Mouse (Mus musculus): ENCODE measurements around the gene Dtymk. TPM values are rescaled to one million over a fixed set of nuclear protein-coding genes. Genes with fewer than 3 reads are reported as not detected.
A peak's percentile ranks its signal among the peaks of the same experiment; 100 is the strongest.
"Not testable (repeated sequence)": the region's sequence is repeated elsewhere in the genome, so short reads cannot be mapped to it uniquely, and the experiment has no call there.

Dtymk gene
- polyA plus RNA-seq (2015; fragmentation: Nextera tagmentation; extraction: Ambion mirVana), result 135 and 146 TPM in 2 replicates

GRCm38 (mm10) chr1:93801741-93802238, at the start of gene Dtymk:
Gene Dtymk (minus strand): TSS chr1:93801934.
- peak within 1 kb of the TSS; percentile 60 for H3K9ac ChIP-seq
- H3K27ac ChIP-seq, result peak within 1 kb of the TSS; percentile 78
- ATAC-seq (replicated peaks), result peak; percentile 56
- H3K4me3 ChIP-seq, result peak within 1 kb of the TSS; percentile 81
- peaks cover 35% of the 10 kb centered on the region for H3K4me1 ChIP-seq
- peak within 1 kb of the TSS; percentile 66 for H3K4me2 ChIP-seq
- no peaks in the 10 kb centered on the region for H3K27me3 ChIP-seq (replicated peaks)
- no peaks in the 10 kb centered on the region for H3K9me3 ChIP-seq
- under 1% methylated on average over 42 of the region's 42 CpGs for WGBS
- peaks cover 7% of the 10 kb centered on the region; the same call in 1 of the 2 replicates for H3K36me3 ChIP-seq (replicated peaks)

- H3K9ac ChIP-seq; H3K27ac ChIP-seq; H3K9me3 ChIP-seq; H3K4me1 ChIP-seq; H3K4me3 ChIP-seq; H3K36me3 ChIP-seq (replicated peaks); H3K27me3 ChIP-seq (replicated peaks); H3K4me2 ChIP-seq: not testable (repeated sequence)
- ATAC-seq (replicated peaks), result peak; percentile 75
- WGBS, result 69% methylated on average over 2 of the region's 3 CpGs
These were observed 44.1 kb upstream of the Dtymk start for GRCm38 (mm10) chr1:93845766-93846366.

GRCm38 (mm10) chr1:93838569-93838968, 36.8 kb upstream of the Dtymk start:
- whole genome bisulfite sequencing, result 92% methylated on average over 8 of the region's 8 CpGs
- H3K4me2 ChIP-seq; ATAC-seq (replicated peaks); H3K27ac ChIP-seq; H3K27me3 ChIP-seq (replicated peaks); H3K4me3 ChIP-seq; H3K9ac ChIP-seq; H3K9me3 ChIP-seq; H3K4me1 ChIP-seq; H3K36me3 ChIP-seq (replicated peaks): not testable (repeated sequence)

GRCm38 (mm10) chr1:93837335-93837734, 35.6 kb upstream of the Dtymk start:
- Histone ChIP-seq H3K27me3 (replicated peaks) (no peaks in the 10 kb centered on the region), H3K36me3 (replicated peaks) (no peaks in the 10 kb centered on the region), H3K27ac (no peak overlapping the region), H3K9ac (no peak overlapping the region), H3K4me2 (no peak overlapping the region), H3K4me1 (no peaks in the 10 kb centered on the region), H3K9me3 (no peaks in the 10 kb centered on the region), H3K4me3 (no peak overlapping the region)
- 97% methylated on average over 8 of the region's 8 CpGs for WGBS
- ATAC-seq (replicated peaks), result no peak

- 94% methylated on average over 2 of the region's 2 CpGs for WGBS
These were observed 34.8 kb upstream of the Dtymk start for GRCm38 (mm10) chr1:93836532-93836913.

GRCm38 (mm10) chr1:93835876-93836531, 34.3 kb upstream of the Dtymk start:
- Histone ChIP-seq H3K27ac (no peak overlapping the region), H3K4me1 (no peaks in the 10 kb centered on the region), H3K4me3 (no peak overlapping the region), H3K4me2 (no peak overlapping the region), H3K9me3 (no peaks in the 10 kb centered on the region), H3K9ac (no peak overlapping the region), H3K27me3 (replicated peaks) (no peaks in the 10 kb centered on the region), H3K36me3 (replicated peaks) (no peaks in the 10 kb centered on the region)
- no peak for ATAC-seq (replicated peaks)
- 94% methylated on average over 6 of the region's 6 CpGs for whole genome bisulfite sequencing

More at GRCm38 (mm10) chr1:93836532-93836913, 34.8 kb upstream of the Dtymk start:
- no peak overlapping the region for H3K4me2 ChIP-seq
- no peaks in the 10 kb centered on the region for H3K27me3 ChIP-seq (replicated peaks)
- no peaks in the 10 kb centered on the region for H3K4me1 ChIP-seq
- no peaks in the 10 kb centered on the region for H3K36me3 ChIP-seq (replicated peaks)
- ATAC-seq (replicated peaks), result no peak
- no peak overlapping the region for H3K9ac ChIP-seq
- no peak overlapping the region for H3K27ac ChIP-seq
- H3K9me3 ChIP-seq, result no peaks in the 10 kb centered on the region
- no peak overlapping the region for H3K4me3 ChIP-seq

GRCm38 (mm10) chr1:93835211-93835610, 33.5 kb upstream of the Dtymk start:
- ATAC-seq (replicated peaks), result no peak; the same call in 1 of the 2 replicates
- Histone ChIP-seq H3K9me3 (no peaks in the 10 kb centered on the region), H3K4me2 (no peak overlapping the region), H3K27me3 (replicated peaks) (no peaks in the 10 kb centered on the region), H3K36me3 (replicated peaks) (no peaks in the 10 kb centered on the region), H3K9ac (no peak overlapping the region), H3K4me1 (no peaks in the 10 kb centered on the region), H3K4me3 (no peak overlapping the region), H3K27ac (no peak overlapping the region)
- WGBS, result 97% methylated on average over 4 of the region's 4 CpGs

- WGBS, result 90% methylated on average over 7 of the region's 7 CpGs
These were observed 33.0 kb upstream of the Dtymk start for GRCm38 (mm10) chr1:93834671-93835150.

GRCm38 (mm10) chr1:93832754-93833360, 31.1 kb upstream of the Dtymk start:
- H3K9ac ChIP-seq; H3K9me3 ChIP-seq; H3K4me2 ChIP-seq; ATAC-seq (replicated peaks); H3K4me1 ChIP-seq; H3K36me3 ChIP-seq (replicated peaks); H3K4me3 ChIP-seq; H3K27me3 ChIP-seq (replicated peaks); H3K27ac ChIP-seq: not testable (repeated sequence)
- 60% methylated on average over 4 of the region's 4 CpGs for WGBS

More at GRCm38 (mm10) chr1:93834671-93835150, 33.0 kb upstream of the Dtymk start:
- no peak overlapping the region for H3K4me3 ChIP-seq
- H3K9me3 ChIP-seq, result no peaks in the 10 kb centered on the region
- no peaks in the 10 kb centered on the region for H3K27me3 ChIP-seq (replicated peaks)
- no peak overlapping the region for H3K9ac ChIP-seq
- no peaks in the 10 kb centered on the region for H3K4me1 ChIP-seq
- H3K27ac ChIP-seq, result no peak overlapping the region
- no peak overlapping the region for H3K4me2 ChIP-seq
- ATAC-seq (replicated peaks), result no peak
- H3K36me3 ChIP-seq (replicated peaks), result no peaks in the 10 kb centered on the region

GRCm38 (mm10) chr1:93826540-93826835, 24.8 kb upstream of the Dtymk start:
- Histone ChIP-seq H3K4me3 (peak overlapping the region; percentile 61; the same call in 1 of the 2 replicates), H3K4me2 (peak overlapping the region; percentile 74), H3K4me1 (peaks cover 17% of the 10 kb centered on the region), H3K36me3 (replicated peaks) (no peaks in the 10 kb centered on the region), H3K9me3 (no peaks in the 10 kb centered on the region), H3K9ac (no peak overlapping the region), H3K27me3 (replicated peaks) (no peaks in the 10 kb centered on the region), H3K27ac (peak overlapping the region; percentile 98)
- WGBS, result 94% methylated on average over 9 of the region's 9 CpGs
- no peak for ATAC-seq (replicated peaks)

- Histone ChIP-seq H3K9ac (peak overlapping the region; percentile 50), H3K27me3 (replicated peaks) (no peaks in the 10 kb centered on the region), H3K4me1 (peaks cover 17% of the 10 kb centered on the region), H3K27ac (peak overlapping the region; percentile 98), H3K9me3 (no peaks in the 10 kb centered on the region), H3K36me3 (replicated peaks) (peaks cover 2% of the 10 kb centered on the region; the same call in 1 of the 2 replicates), H3K4me3 (peak overlapping the region; percentile 61), H3K4me2 (peak overlapping the region; percentile 74)
- 41% methylated on average over 27 of the region's 27 CpGs for WGBS
- peak; percentile 60 for ATAC-seq (replicated peaks)
These were observed 24.2 kb upstream of the Dtymk start for GRCm38 (mm10) chr1:93825771-93826539.
